Mouse (Mus musculus): ENCODE data around the gene Glrb. TPM values are rescaled to one million over a fixed set of nuclear protein-coding genes. Genes with fewer than 3 reads are reported as not detected.

Glrb gene
- polyA plus RNA-seq, 1 experiment from 2014 or later, result 3.0 TPM

- no peak for ATAC-seq (ENCODE audit: insufficient number of reproducible peaks, insufficient read depth, low FRiP score, low read depth)
- H3K36me3 ChIP-seq (ENCODE audit: control insufficient read depth, insufficient read depth, low read length), result no peaks in the 10 kb centered on the region
- H3K9ac ChIP-seq (ENCODE audit: low read length), result no peak overlapping the region
- 47% methylated on average over 4 of the region's 4 CpGs for WGBS
- H3K27me3 ChIP-seq (ENCODE audit: control insufficient read depth, insufficient read depth, low read length), result no peaks in the 10 kb centered on the region
- no peak overlapping the region for H3K27ac ChIP-seq (replicated peaks in 1 of 2; ENCODE audit: control insufficient read depth in 1 of 2, insufficient read depth in 1 of 2, low read depth in 2 of 2, low read length in 2 of 2)
- no peak overlapping the region for H3K4me2 ChIP-seq (ENCODE audit: low read length)
- no peaks in the 10 kb centered on the region for H3K9me3 ChIP-seq (ENCODE audit: control insufficient read depth, low read length)
- H3K4me1 ChIP-seq (ENCODE audit: control insufficient read depth in 2 of 2, insufficient read depth in 2 of 2, low read length in 2 of 2), result no peaks in the 10 kb centered on the region
- H3K4me3 ChIP-seq (ENCODE audit: control insufficient read depth in 1 of 2, insufficient read depth in 1 of 2, low read depth in 1 of 2, low read length in 2 of 2), result no peak overlapping the region
Measured at GRCm38 (mm10) chr3:80891087-80891486, 22.4 kb downstream of the Glrb start.

- 67% methylated on average over 1 of the region's 1 CpGs for WGBS
- no peak for ATAC-seq (ENCODE audit: insufficient number of reproducible peaks, insufficient read depth, low FRiP score, low read depth)
- Histone ChIP-seq H3K27ac (replicated peaks in 1 of 2; ENCODE audit: control insufficient read depth in 1 of 2, insufficient read depth in 1 of 2, low read depth in 2 of 2, low read length in 2 of 2) (no peak overlapping the region), H3K4me3 (ENCODE audit: control insufficient read depth in 1 of 2, insufficient read depth in 1 of 2, low read depth in 1 of 2, low read length in 2 of 2) (no peak overlapping the region), H3K4me1 (ENCODE audit: control insufficient read depth in 2 of 2, insufficient read depth in 2 of 2, low read length in 2 of 2) (peaks cover 0 to 4% of the 10 kb centered on the region in 2 experiments; a peak in 1 of 4 replicates), H3K4me2 (ENCODE audit: low read length) (no peak overlapping the region), H3K27me3 (ENCODE audit: control insufficient read depth, insufficient read depth, low read length) (no peaks in the 10 kb centered on the region), H3K9me3 (ENCODE audit: control insufficient read depth, low read length) (no peaks in the 10 kb centered on the region), H3K9ac (ENCODE audit: low read length) (no peak overlapping the region), H3K36me3 (ENCODE audit: control insufficient read depth, insufficient read depth, low read length) (no peaks in the 10 kb centered on the region)
Measured at GRCm38 (mm10) chr3:80885174-80885573, 28.3 kb downstream of the Glrb start.

GRCm38 (mm10) chr3:80883601-80884000 is 29.9 kb downstream of the Glrb start:
- H3K4me2 ChIP-seq (ENCODE audit: low read length), result no peak overlapping the region
- no peaks in the 10 kb centered on the region for H3K9me3 ChIP-seq (ENCODE audit: control insufficient read depth, low read length)
- H3K36me3 ChIP-seq (ENCODE audit: control insufficient read depth, insufficient read depth, low read length), result no peaks in the 10 kb centered on the region
- no peaks in the 10 kb centered on the region for H3K27me3 ChIP-seq (ENCODE audit: control insufficient read depth, insufficient read depth, low read length)
- no peak for ATAC-seq (ENCODE audit: insufficient number of reproducible peaks, insufficient read depth, low FRiP score, low read depth)
- H3K27ac ChIP-seq (replicated peaks in 1 of 2; ENCODE audit: control insufficient read depth in 1 of 2, insufficient read depth in 1 of 2, low read depth in 2 of 2, low read length in 2 of 2), result no peak overlapping the region
- H3K9ac ChIP-seq (ENCODE audit: low read length), result no peak overlapping the region
- H3K4me3 ChIP-seq (ENCODE audit: control insufficient read depth in 1 of 2, insufficient read depth in 1 of 2, low read depth in 1 of 2, low read length in 2 of 2), result no peak overlapping the region
- H3K4me1 ChIP-seq (ENCODE audit: control insufficient read depth in 2 of 2, insufficient read depth in 2 of 2, low read length in 2 of 2), result peaks cover under 1 to 4% of the 10 kb centered on the region in 2 experiments; a peak in 2 of 4 replicates
- 35% methylated on average over 6 of the region's 6 CpGs for WGBS

GRCm38 (mm10) chr3:80880660-80881293 is 32.7 kb downstream of the Glrb start:
- ATAC-seq (ENCODE audit: insufficient number of reproducible peaks, insufficient read depth, low FRiP score, low read depth), result no peak

GRCm38 (mm10) chr3:80878571-80878970 is 34.9 kb downstream of the Glrb start:
- Histone ChIP-seq H3K4me3 (ENCODE audit: control insufficient read depth in 1 of 2, insufficient read depth in 1 of 2, low read depth in 1 of 2, low read length in 2 of 2) (no peak overlapping the region), H3K9ac (ENCODE audit: low read length) (no peak overlapping the region), H3K27me3 (ENCODE audit: control insufficient read depth, insufficient read depth, low read length) (no peaks in the 10 kb centered on the region), H3K36me3 (ENCODE audit: control insufficient read depth, insufficient read depth, low read length) (no peaks in the 10 kb centered on the region), H3K4me2 (ENCODE audit: low read length) (no peak overlapping the region), H3K4me1 (ENCODE audit: control insufficient read depth in 2 of 2, insufficient read depth in 2 of 2, low read length in 2 of 2) (peaks cover 0 to 3% of the 10 kb centered on the region in 2 experiments; a peak in 1 of 4 replicates), H3K9me3 (ENCODE audit: control insufficient read depth, low read length) (no peaks in the 10 kb centered on the region), H3K27ac (replicated peaks in 1 of 2; ENCODE audit: control insufficient read depth in 1 of 2, insufficient read depth in 1 of 2, low read depth in 2 of 2, low read length in 2 of 2) (no peak overlapping the region)
- no peak for ATAC-seq (ENCODE audit: insufficient number of reproducible peaks, insufficient read depth, low FRiP score, low read depth)
- 30% methylated on average over 5 of the region's 5 CpGs for WGBS

More at GRCm38 (mm10) chr3:80880660-80881293, 32.7 kb downstream of the Glrb start:
- no peaks in the 10 kb centered on the region for H3K36me3 ChIP-seq (ENCODE audit: control insufficient read depth, insufficient read depth, low read length)
- no peak overlapping the region for H3K9ac ChIP-seq (ENCODE audit: low read length)
- H3K4me1 ChIP-seq (ENCODE audit: control insufficient read depth in 2 of 2, insufficient read depth in 2 of 2, low read length in 2 of 2), result peaks cover 3 to 4% of the 10 kb centered on the region in 2 experiments; a peak in 2 of 4 replicates
- H3K4me2 ChIP-seq (ENCODE audit: low read length), result no peak overlapping the region
- H3K4me3 ChIP-seq (ENCODE audit: control insufficient read depth in 1 of 2, insufficient read depth in 1 of 2, low read depth in 1 of 2, low read length in 2 of 2), result no peak overlapping the region
- H3K9me3 ChIP-seq (ENCODE audit: control insufficient read depth, low read length), result no peaks in the 10 kb centered on the region
- 77% methylated on average over 6 of the region's 6 CpGs for WGBS
- no peaks in the 10 kb centered on the region for H3K27me3 ChIP-seq (ENCODE audit: control insufficient read depth, insufficient read depth, low read length)
- no peak overlapping the region for H3K27ac ChIP-seq (replicated peaks in 1 of 2; ENCODE audit: control insufficient read depth in 1 of 2, insufficient read depth in 1 of 2, low read depth in 2 of 2, low read length in 2 of 2)

- Histone ChIP-seq H3K9me3 (ENCODE audit: control insufficient read depth, low read length) (no peaks in the 10 kb centered on the region), H3K27ac (replicated peaks in 1 of 2; ENCODE audit: control insufficient read depth in 1 of 2, insufficient read depth in 1 of 2, low read depth in 2 of 2, low read length in 2 of 2) (no peak overlapping the region), H3K4me2 (ENCODE audit: low read length) (no peak overlapping the region), H3K4me3 (ENCODE audit: control insufficient read depth in 1 of 2, insufficient read depth in 1 of 2, low read depth in 1 of 2, low read length in 2 of 2) (no peak overlapping the region), H3K27me3 (ENCODE audit: control insufficient read depth, insufficient read depth, low read length) (no peaks in the 10 kb centered on the region), H3K4me1 (ENCODE audit: control insufficient read depth in 2 of 2, insufficient read depth in 2 of 2, low read length in 2 of 2) (peaks cover 0 to 3% of the 10 kb centered on the region in 2 experiments; a peak in 1 of 4 replicates), H3K36me3 (ENCODE audit: control insufficient read depth, insufficient read depth, low read length) (no peaks in the 10 kb centered on the region), H3K9ac (ENCODE audit: low read length) (no peak overlapping the region)
- no peak for ATAC-seq (ENCODE audit: insufficient number of reproducible peaks, insufficient read depth, low FRiP score, low read depth)
- WGBS, result 87% methylated on average over 7 of the region's 7 CpGs
Measured at GRCm38 (mm10) chr3:80874690-80875353, 38.6 kb downstream of the Glrb start.

GRCm38 (mm10) chr3:80874081-80874480 is 39.4 kb downstream of the Glrb start:
- Histone ChIP-seq H3K9me3 (ENCODE audit: control insufficient read depth, low read length) (no peaks in the 10 kb centered on the region), H3K36me3 (ENCODE audit: control insufficient read depth, insufficient read depth, low read length) (no peaks in the 10 kb centered on the region), H3K27ac (replicated peaks in 1 of 2; ENCODE audit: control insufficient read depth in 1 of 2, insufficient read depth in 1 of 2, low read depth in 2 of 2, low read length in 2 of 2) (no peak overlapping the region), H3K4me2 (ENCODE audit: low read length) (no peak overlapping the region), H3K4me1 (ENCODE audit: control insufficient read depth in 2 of 2, insufficient read depth in 2 of 2, low read length in 2 of 2) (peaks cover 0 to 3% of the 10 kb centered on the region in 2 experiments; a peak in 1 of 4 replicates), H3K27me3 (ENCODE audit: control insufficient read depth, insufficient read depth, low read length) (no peaks in the 10 kb centered on the region), H3K4me3 (ENCODE audit: control insufficient read depth in 1 of 2, insufficient read depth in 1 of 2, low read depth in 1 of 2, low read length in 2 of 2) (no peak overlapping the region), H3K9ac (ENCODE audit: low read length) (no peak overlapping the region)
- ATAC-seq (ENCODE audit: insufficient number of reproducible peaks, insufficient read depth, low FRiP score, low read depth), result no peak
- WGBS, result 80% methylated on average over 5 of the region's 5 CpGs

Measured in heart, embryonic 14.5 days (tissue).